Mouse (Mus musculus) heart, embryonic 16.5 days (tissue): ENCODE data around the gene Wiz. TPM values are rescaled to one million over a fixed set of nuclear protein-coding genes. Genes with fewer than 3 reads are reported as not detected.

Experiments used
- ATAC-seq: fragments of 200-750 bp; cut with Nextera tagmentation; replicated peaks from 2 replicates; pipeline ENCODE4 v1.8.0; 2017; ENCODE audit warnings: moderate number of reproducible peaks; ENCODE audit not compliant: insufficient read depth, low FRiP score; ENCODE audit errors: extremely low read depth
- H3K27ac ChIP-seq: fragments of 300-500 bp; sonication (generic); 2 replicates; pipeline ENCODE4 v1.5.1; 2014; ENCODE audit warnings: mild to moderate bottlenecking, low read length, control low read depth, moderate library complexity
- H3K27me3 ChIP-seq: fragments of 300-500 bp; sonication (generic); 2 replicates; pipeline ENCODE4 v1.6.1; 2014; ENCODE audit warnings: low read length, mixed read lengths; ENCODE audit not compliant: control insufficient read depth, insufficient read depth
- H3K36me3 ChIP-seq: fragments of 300-500 bp; sonication (generic); 2 replicates; pipeline ENCODE4 v1.6.1; 2014; ENCODE audit not compliant: control insufficient read depth, insufficient read depth
- H3K4me1 ChIP-seq: fragments of 300-500 bp; sonication (generic); 2 replicates; pipeline ENCODE4 v1.6.1; 2014; ENCODE audit warnings: low read length, mixed read lengths; ENCODE audit not compliant: control insufficient read depth, insufficient read depth
- H3K4me2 ChIP-seq: fragments of 300-500 bp; sonication (generic); 2 replicates; pipeline ENCODE4 v1.6.1; 2014; ENCODE audit warnings: low read depth, mild to moderate bottlenecking, control low read depth, low read length
- H3K4me3 ChIP-seq: fragments of 300-500 bp; sonication (generic); 2 replicates; pipeline ENCODE4 v1.5.1; 2014; ENCODE audit warnings: mild to moderate bottlenecking, control low read depth, low read length
- H3K9ac ChIP-seq: fragments of 300-500 bp; sonication (generic); 2 replicates; pipeline ENCODE4 v1.6.1; 2014; ENCODE audit warnings: low read length, control low read depth
- H3K9me3 ChIP-seq: fragments of 300-500 bp; sonication (generic); replicated peaks from 2 replicates; pipeline ENCODE4 v1.6.1; 2016; ENCODE audit warnings: low read length; ENCODE audit not compliant: control insufficient read depth
- WGBS: fragments of 180-500 bp; shearing (Covaris S2); extraction: QIAGEN DNeasy Blood & Tissue Kit; methylation state at CpG from one replicate; pipeline ENCODE4 v1.1.7; 2014; 5-methylcytosine and 5-hydroxymethylcytosine counted together
- polyA plus RNA-seq: library from polyadenylated mRNA; unstranded; fragments of >200 nt; fragmentation: Nextera tagmentation; extraction: Ambion mirVana; gene quantifications from 2 replicates; pipeline ENCODE4 v1.2.1, GENCODE M21; 2015

The Wiz gene
- polyA plus RNA-seq, 1 experiment from 2014 or later = 10.5 TPM

DNA sequence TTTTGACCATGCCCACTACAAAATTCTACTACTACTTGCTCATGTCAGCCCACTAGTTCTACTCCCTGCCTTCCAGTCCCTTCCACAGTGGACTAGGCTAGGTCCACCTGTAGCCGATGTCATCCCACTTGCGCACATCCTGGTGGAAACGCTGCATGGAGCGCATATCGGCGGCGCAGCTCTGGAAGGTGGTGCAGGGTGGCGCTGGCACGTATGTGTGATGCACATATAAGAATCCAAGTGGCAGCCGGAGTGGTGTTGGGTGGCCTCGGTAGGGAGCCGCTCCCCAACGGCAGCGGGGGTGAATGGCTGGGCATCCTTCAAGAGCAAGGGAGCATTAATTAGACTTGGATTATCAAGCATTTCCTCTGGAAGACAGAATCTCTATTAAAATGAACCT, 27.5 kb upstream of the Wiz start:
- H3K4me2 ChIP-seq = no peak overlapping the region
- no peaks in the 10 kb centered on the region for H3K36me3 ChIP-seq
- WGBS = 91% methylated on average over 14 of the region's 14 CpGs
- ATAC-seq = no peak
- no peak overlapping the region for H3K27ac ChIP-seq
- no peak overlapping the region for H3K9ac ChIP-seq
- H3K9me3 ChIP-seq = no peaks in the 10 kb centered on the region
- no peaks in the 10 kb centered on the region for H3K4me1 ChIP-seq
- H3K4me3 ChIP-seq = no peak overlapping the region
- peaks cover 20% of the 10 kb centered on the region for H3K27me3 ChIP-seq

DNA sequence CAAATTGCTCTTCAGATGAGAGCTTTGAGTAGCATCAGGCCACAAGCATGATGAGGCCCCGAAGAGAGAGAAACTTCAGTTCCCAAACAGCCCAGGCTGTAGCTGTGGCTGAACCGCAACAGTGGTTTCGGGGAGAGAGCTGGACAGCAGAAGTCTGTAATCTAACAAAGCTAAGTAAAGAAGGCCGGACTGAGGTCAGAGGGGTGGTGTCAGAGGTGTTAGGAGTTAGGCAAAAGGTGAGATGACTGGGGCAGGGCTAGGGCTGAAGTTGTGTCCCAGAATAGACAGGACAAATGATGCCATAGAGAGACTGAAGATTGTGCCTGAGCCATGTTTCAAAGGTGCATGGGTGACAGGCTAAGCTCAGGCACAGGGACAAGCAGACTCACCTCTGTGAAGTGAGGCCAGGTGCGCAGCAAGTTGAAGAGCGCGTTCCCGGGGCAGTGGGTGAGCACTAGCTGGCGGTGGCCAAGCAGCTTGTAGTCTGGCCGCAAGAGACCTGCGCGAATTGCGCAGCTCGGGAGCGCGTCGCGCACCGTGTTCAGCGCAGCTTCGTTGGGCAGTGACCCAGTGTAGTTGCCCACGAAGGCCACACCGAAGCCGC, 26.3 kb upstream of the Wiz start:
- Histone ChIP-seq H3K4me1 (no peaks in the 10 kb centered on the region), H3K27me3 (peaks cover 20% of the 10 kb centered on the region), H3K9ac (no peak overlapping the region), H3K36me3 (no peaks in the 10 kb centered on the region), H3K4me3 (0 out of 2 replicates have a peak overlapping the region, but pooled peaks have one; percentile 10), H3K4me2 (peak overlapping the region; percentile 37; the same call in 1 of the 2 replicates), H3K27ac (no peak overlapping the region), H3K9me3 (no peaks in the 10 kb centered on the region)
- ATAC-seq = no peak
- WGBS = 32% methylated on average over 24 of the region's 24 CpGs

DNA sequence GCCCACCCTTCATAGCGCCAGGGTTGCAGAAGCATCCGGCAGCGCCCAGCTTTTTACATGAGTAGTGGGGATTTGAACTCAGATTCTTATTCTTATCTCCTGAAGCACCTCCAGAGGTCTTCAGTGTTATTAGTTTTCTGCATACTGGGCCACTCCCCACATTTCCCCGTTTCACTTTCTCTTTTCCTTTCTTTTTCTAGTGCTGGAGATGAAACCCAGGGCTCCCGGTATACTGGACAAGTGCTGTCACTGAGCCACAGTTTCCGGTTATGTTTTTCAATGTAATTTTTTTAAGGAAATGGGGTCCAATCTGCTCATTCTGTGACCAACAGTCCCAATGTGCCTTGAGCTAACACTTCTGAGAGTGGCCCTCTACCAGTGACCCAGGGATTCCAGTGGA, 22.7 kb upstream of the Wiz start:
- 80% methylated on average over 6 of the region's 6 CpGs for WGBS

DNA sequence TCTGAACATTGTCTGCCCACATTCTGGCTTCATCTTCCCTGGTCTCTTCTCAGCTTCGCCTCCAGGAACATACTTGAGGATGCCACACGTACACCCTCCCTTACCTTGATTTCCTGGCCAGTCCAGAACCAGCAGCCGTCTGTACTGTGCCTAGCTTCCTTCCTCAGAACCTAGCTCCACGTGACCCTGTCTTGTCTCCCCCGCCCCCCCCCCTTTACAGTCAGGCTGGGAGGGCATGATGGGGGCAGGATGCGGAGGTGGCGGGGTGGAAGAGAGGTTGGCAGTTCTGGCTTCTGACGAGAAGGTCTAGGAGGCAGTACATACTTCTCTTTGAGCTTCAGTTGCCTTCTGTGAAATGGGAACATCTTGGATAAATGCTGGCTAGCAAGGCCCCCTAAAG, 14.2 kb upstream of the Wiz start, which contains the start of gene Rasal3:
Rasal3 (minus strand) TSS at position 167 of the 400 bp plus-strand sequence.
- no peaks in the 10 kb centered on the region for H3K9me3 ChIP-seq
- H3K27me3 ChIP-seq = peaks cover 4% of the 10 kb centered on the region
- peak within 1 kb of the TSS; percentile 30; the same call in 1 of the 2 replicates for H3K9ac ChIP-seq
- 62% methylated on average over 8 of the region's 8 CpGs for WGBS
- H3K4me1 ChIP-seq = no peaks in the 10 kb centered on the region
- no peaks in the 10 kb centered on the region for H3K36me3 ChIP-seq
- 0 out of 2 replicates have a peak within 1 kb of the TSS, but pooled peaks have one; percentile 20 for H3K27ac ChIP-seq
- peak within 1 kb of the TSS; percentile 43 for H3K4me3 ChIP-seq
- peak; percentile 79 for ATAC-seq
- H3K4me2 ChIP-seq = peak within 1 kb of the TSS; percentile 19; the same call in 1 of the 2 replicates

More for the DNA sequence above, 22.7 kb upstream of the Wiz start:
- H3K27me3 ChIP-seq = peaks cover 20% of the 10 kb centered on the region
- no peak overlapping the region for H3K4me3 ChIP-seq
- H3K4me2 ChIP-seq = no peak overlapping the region
- H3K9ac ChIP-seq = no peak overlapping the region
- no peak overlapping the region for H3K27ac ChIP-seq
- no peaks in the 10 kb centered on the region for H3K9me3 ChIP-seq
- H3K4me1 ChIP-seq = no peaks in the 10 kb centered on the region
- ATAC-seq = no peak
- H3K36me3 ChIP-seq = no peaks in the 10 kb centered on the region

DNA sequence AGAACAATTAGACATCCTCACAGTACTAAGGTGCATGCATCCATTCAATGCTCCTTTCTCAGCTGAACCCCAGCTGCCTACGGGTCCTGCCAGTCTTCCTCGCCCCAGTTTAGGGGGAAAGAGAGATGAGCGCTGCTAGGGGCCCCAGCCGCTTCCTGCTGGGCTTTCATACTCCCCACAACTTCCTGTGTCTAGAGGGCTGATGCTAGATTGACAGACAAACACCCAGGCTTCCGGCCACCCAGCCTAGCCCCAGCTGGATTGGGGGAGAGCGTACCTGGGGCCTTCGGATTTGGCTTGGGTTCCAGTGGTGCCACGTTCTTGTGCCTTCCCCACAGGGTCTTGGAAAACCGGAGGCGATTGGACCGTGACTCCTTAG, 13.5 kb upstream of the Wiz start:
- ATAC-seq = peak; percentile 73
- Histone ChIP-seq H3K9me3 (no peaks in the 10 kb centered on the region), H3K27ac (0 out of 2 replicates have a peak overlapping the region, but pooled peaks have one; percentile 20), H3K4me1 (no peaks in the 10 kb centered on the region), H3K9ac (peak overlapping the region; percentile 30; the same call in 1 of the 2 replicates), H3K4me2 (peak overlapping the region; percentile 6; the same call in 1 of the 2 replicates), H3K27me3 (peaks cover 9% of the 10 kb centered on the region), H3K4me3 (peak overlapping the region; percentile 43), H3K36me3 (no peaks in the 10 kb centered on the region)
- WGBS = 53% methylated on average over 11 of the region's 11 CpGs

DNA sequence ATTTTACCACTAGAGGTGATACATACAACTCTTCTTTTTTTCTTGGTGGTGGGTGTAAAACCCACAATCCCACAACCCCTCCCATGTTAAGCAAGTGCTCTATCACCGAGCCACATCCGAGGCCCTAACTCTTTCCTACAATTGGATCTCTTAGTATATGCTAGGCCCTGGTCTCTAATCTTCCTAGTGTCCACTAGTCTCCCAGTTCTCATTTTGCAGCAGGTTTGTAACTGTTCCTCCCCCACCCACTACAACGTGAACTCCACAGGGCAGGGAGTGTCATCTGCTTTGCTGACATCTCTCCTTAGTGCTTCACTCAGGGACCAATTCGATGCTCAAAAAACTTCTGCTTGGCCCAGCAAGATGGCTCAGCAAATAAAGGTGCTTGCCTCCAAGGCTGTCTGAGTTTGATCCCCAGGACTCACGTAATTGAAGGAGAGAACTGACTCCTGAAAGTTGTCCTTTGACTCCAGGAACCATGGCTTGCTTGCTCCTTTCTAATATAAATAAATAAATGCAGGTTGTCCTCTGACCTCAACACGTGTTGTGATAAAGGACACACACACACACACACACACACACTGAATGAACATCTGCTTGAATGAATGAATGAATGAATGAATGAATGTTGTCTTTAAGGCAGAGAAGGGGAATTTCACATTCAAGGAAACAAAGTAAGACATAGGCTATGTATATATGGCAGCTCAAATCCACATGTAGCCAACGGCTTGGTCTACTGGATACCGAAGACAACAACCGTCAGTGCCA, 13.0 kb upstream of the Wiz start:
- Histone ChIP-seq H3K9ac (no peak overlapping the region), H3K27ac (no peak overlapping the region), H3K4me2 (peak overlapping the region; percentile 6; the same call in 1 of the 2 replicates), H3K27me3 (peaks cover 11% of the 10 kb centered on the region), H3K9me3 (no peaks in the 10 kb centered on the region), H3K4me1 (no peaks in the 10 kb centered on the region), H3K4me3 (peak overlapping the region; percentile 43), H3K36me3 (no peaks in the 10 kb centered on the region)
- 77% methylated on average over 9 of the region's 9 CpGs for WGBS
- no peak for ATAC-seq

DNA sequence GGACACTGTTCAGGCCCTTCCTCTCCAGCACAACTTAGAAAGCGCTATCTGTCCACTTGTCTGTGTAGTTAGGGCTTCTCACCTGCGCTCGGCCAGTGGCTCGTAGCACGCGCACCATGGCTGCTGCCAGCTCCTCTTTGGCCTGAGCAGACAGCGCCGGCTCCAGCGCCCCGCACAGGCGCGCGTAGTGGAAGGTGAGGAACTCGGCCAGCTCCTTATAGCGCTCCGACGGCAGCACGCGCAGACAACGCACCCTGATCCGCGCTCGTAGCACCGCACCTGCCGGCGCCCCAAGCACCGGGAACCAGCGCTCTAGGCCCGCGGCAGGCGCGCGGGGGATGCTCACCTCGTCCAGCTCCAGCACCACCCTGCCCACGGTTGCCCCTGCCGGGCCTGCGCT, 7.0 kb upstream of the Wiz start:
- Histone ChIP-seq H3K27me3 (peaks cover 62% of the 10 kb centered on the region), H3K9me3 (no peaks in the 10 kb centered on the region), H3K4me1 (peaks cover 6% of the 10 kb centered on the region; the same call in 1 of the 2 replicates), H3K36me3 (no peaks in the 10 kb centered on the region), H3K4me3 (peak overlapping the region; percentile 40), H3K4me2 (peak overlapping the region; percentile 63), H3K9ac (no peak overlapping the region), H3K27ac (no peak overlapping the region)
- WGBS = 14% methylated on average over 37 of the region's 37 CpGs
- no peak for ATAC-seq

DNA sequence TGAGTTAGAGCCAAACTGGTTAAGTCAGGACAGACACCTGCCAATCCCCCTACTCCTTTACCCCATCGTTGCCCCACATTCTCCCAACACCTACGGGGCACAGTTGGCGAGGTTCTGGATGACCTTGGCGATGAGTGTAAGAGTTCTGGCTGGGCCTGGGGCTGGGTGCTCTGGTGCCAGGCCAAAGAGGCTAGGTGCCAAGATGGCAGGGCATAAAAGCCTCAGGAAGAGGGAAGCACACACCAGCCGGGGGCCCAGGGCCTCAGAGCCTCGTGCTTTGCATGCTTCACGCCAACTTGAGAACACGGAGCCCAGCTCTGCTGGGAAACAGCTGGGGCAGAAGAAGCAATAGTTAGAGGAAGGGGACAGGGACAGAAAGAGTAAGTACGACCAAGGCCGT, 4.7 kb upstream of the Wiz start:
- no peak overlapping the region for H3K4me3 ChIP-seq
- no peak overlapping the region for H3K4me2 ChIP-seq
- no peaks in the 10 kb centered on the region for H3K9me3 ChIP-seq
- no peaks in the 10 kb centered on the region for H3K36me3 ChIP-seq
- peaks cover 6% of the 10 kb centered on the region; the same call in 1 of the 2 replicates for H3K4me1 ChIP-seq
- ATAC-seq = no peak
- no peak overlapping the region for H3K9ac ChIP-seq
- WGBS = 83% methylated on average over 10 of the region's 10 CpGs
- H3K27me3 ChIP-seq = peaks cover 61% of the 10 kb centered on the region
- H3K27ac ChIP-seq = no peak overlapping the region
